Comparison of ENCODE assay signal across 19 mouse cellular contexts in the genomic region with DNA sequence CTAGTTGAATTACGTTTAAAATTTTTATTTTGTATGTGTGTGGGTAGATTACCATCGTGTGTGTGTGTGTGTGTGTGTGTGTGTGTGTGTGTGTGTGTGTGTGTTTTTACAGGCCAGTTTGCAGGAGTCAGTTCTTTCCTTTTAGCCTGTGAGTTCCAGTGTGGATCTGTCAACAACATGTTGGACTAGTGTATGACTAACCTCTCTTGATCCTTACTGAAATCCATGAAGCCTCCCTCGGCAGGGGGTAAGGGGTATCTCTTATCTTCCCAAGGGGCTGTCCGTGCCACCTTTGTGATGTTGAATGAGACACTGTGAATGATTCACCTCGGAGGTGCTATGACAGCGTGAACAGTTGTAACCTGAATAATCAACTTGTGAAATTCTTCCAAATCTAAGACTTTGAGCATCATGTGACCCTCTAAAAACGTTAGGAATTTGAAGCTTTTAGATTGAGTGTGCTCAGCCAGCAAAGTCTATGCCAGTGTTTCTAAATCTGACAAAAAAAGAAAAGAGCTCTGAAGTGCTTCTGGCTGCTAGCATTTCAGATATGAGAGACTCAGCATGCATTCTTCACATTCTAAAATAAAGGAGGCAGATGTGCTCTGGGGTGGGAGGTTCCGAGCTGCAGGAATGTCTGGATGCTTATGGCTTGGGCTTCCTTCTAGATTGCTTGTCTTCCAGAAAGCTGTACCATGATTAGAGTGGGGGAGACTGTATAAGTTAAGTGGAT. TPM values are rescaled to one million over a fixed set of nuclear protein-coding genes. Genes with fewer than 3 reads are reported as not detected.
DNase-seq lines count a peak whose midpoint lies in the region; ATAC-seq and TF ChIP-seq lines count a peak whose summit lies in the region.
"Had no signal": no experiment of that assay in that cellular context is flagged by ENCODE, and none has a peak within 500 bp of the region (broad histone marks: within the 10 kb centered on the region; RNA-seq: fewer than 3 reads in every experiment).

No protein-coding gene starts in this region.

- WGBS in heart, embryonic 13.5 days, result 28% methylated on average over 8 of the region's 8 CpGs
- 32% methylated on average over 8 of the region's 8 CpGs for WGBS in lung, embryonic 16.5 days

- H3K4me3 ChIP-seq in heart, embryonic 13.5 days, result no peak overlapping the region
- no peak overlapping the region for H3K4me3 ChIP-seq in lung, embryonic 16.5 days (ENCODE audit: low read length)
- H3K4me3 ChIP-seq: liver, embryonic 12.5 days; neural tube, embryonic 13.5 days had no signal

- no peak for DNase-seq in heart, adult 11 months
- no peak for DNase-seq in lung, adult 18-20 months
- peak; percentile 27 for DNase-seq in Patski (ENCODE audit: low read depth, low spot score)
- DNase-seq in fibroblast of lung, adult 2 months (ENCODE audit: low read depth), result peak; percentile 23
- no peak for DNase-seq in right cerebral cortex, postnatal 4 days
- DNase-seq in spleen, adult 12 weeks (ENCODE audit: low spot score), result no peak
- DNase-seq: cerebellum, postnatal 36 days; kidney, adult 2 months; layer of hippocampus, postnatal 36 days; thymus, postnatal 36 days had no signal

- TF ChIP-seq CTCF in Patski (IDR thresholded peaks at IDR 0.05), result no peak

- POLR2A ChIA-PET in Patski (lab: Charles Lee), result interaction anchor here (0.7 kb wide), 1 partner anchor 24 kb away, joined by 3 read pairs; no protein-coding TSS in a partner anchor

- peak overlapping the region; percentile 12 for H3K4me2 ChIP-seq in heart, embryonic 13.5 days
- 0 out of 2 replicates have a peak overlapping the region, but pooled peaks have one; percentile 7 for H3K4me2 ChIP-seq in lung, embryonic 16.5 days (ENCODE audit: low read depth, low read length)
- H3K4me2 ChIP-seq: liver, embryonic 12.5 days; neural tube, embryonic 13.5 days had no signal

- CTCF ChIA-PET in Patski (lab: Charles Lee), result interaction anchor here (1.3 kb wide), 1 partner anchor 9 kb away, joined by 4 read pairs; no protein-coding TSS in a partner anchor

- H3K27me3 ChIP-seq in heart, embryonic 13.5 days (replicated peaks), result no peaks in the 10 kb centered on the region
- H3K27me3 ChIP-seq in lung, embryonic 16.5 days (ENCODE audit: control insufficient read depth, insufficient read depth, low read depth, low read length), result no peaks in the 10 kb centered on the region
- no peaks in the 10 kb centered on the region for H3K27me3 ChIP-seq in Patski
- H3K27me3 ChIP-seq: liver, embryonic 12.5 days; neural tube, embryonic 13.5 days had no signal

- H3K27ac ChIP-seq in heart, embryonic 13.5 days (replicated peaks), result peak overlapping the region; percentile 25; the same call in 1 of the 2 replicates
- peak overlapping the region; percentile 68 for H3K27ac ChIP-seq in lung, embryonic 16.5 days (ENCODE audit: low read length)
- H3K27ac ChIP-seq: liver, embryonic 12.5 days; neural tube, embryonic 13.5 days had no signal

- H3K4me1 ChIP-seq in heart, embryonic 13.5 days, result peaks cover 27% of the 10 kb centered on the region
- H3K4me1 ChIP-seq in lung, embryonic 16.5 days (replicated peaks; ENCODE audit: control insufficient read depth, insufficient read depth, low read length), result peaks cover 9% of the 10 kb centered on the region
- H3K4me1 ChIP-seq: liver, embryonic 12.5 days had no signal

- no peaks in the 10 kb centered on the region for H3K9me3 ChIP-seq in heart, embryonic 13.5 days
- H3K9me3 ChIP-seq in lung, embryonic 16.5 days (ENCODE audit: control insufficient read depth, low read length), result no peaks in the 10 kb centered on the region
- H3K9me3 ChIP-seq: liver, embryonic 12.5 days; neural tube, embryonic 13.5 days had no signal

- H3K9ac ChIP-seq in heart, embryonic 13.5 days, result no peak overlapping the region
- H3K9ac ChIP-seq in lung, embryonic 16.5 days (ENCODE audit: low read length), result no peak overlapping the region
- H3K9ac ChIP-seq: liver, embryonic 12.5 days; neural tube, embryonic 13.5 days had no signal

- ATAC-seq in heart, embryonic 13.5 days (ENCODE audit: extremely low read depth, insufficient number of reproducible peaks, low FRiP score, low TSS enrichment), result no peak
- ATAC-seq in lung, embryonic 16.5 days (ENCODE audit: low read depth), result peak; percentile 73
- ATAC-seq in Patski, result peak; percentile 82
- ATAC-seq: liver, embryonic 12.5 days had no signal

- in situ Hi-C loops in Patski (cut with MboI; ENCODE audit: low pct_unique_long_range_greater_than_20kb), result loop anchor here (10.0 kb wide), 1 partner anchor 345 kb away; no protein-coding TSS in a partner anchor

- no peaks in the 10 kb centered on the region for H3K36me3 ChIP-seq in heart, embryonic 13.5 days
- H3K36me3 ChIP-seq in lung, embryonic 16.5 days (ENCODE audit: control insufficient read depth, insufficient read depth, low read length), result no peaks in the 10 kb centered on the region
- H3K36me3 ChIP-seq: liver, embryonic 12.5 days had no signal

RNA-seq across cellular contexts. Expression of a gene that starts 58.9 kb away (rescaled TPM):
- polyA plus RNA-seq in heart, embryonic 13.5 days (2015; fragmentation: Nextera tagmentation; extraction: Ambion mirVana), result not detected in 2 replicates
- 0.15 TPM in 1 of 2 replicates, not detected in the other for polyA plus RNA-seq in lung, embryonic 16.5 days (2015; fragmentation: Nextera tagmentation; extraction: Ambion mirVana)
- not detected for polyA plus RNA-seq in Patski (2021)
- polyA plus RNA-seq: embryonic facial prominence, embryonic 11.5 days; forebrain, embryonic 11.5 days; hindbrain, embryonic 11.5 days; kidney, adult 2 months; liver, embryonic 12.5 days; neural tube, embryonic 13.5 days; small intestine, adult 2 months; stomach, embryonic 16.5 days had no signal

Comparison
In these comparisons a context has a peak if more than half of its experiments do, and no peak if none do; other contexts are left out.
1. DNase-seq: peak in Patski (single experiment) and fibroblast of lung, adult 2 months (single experiment); none in heart, adult 11 months (single experiment), lung, adult 18-20 months (0 of 2), right cerebral cortex, postnatal 4 days (single experiment) and spleen, adult 12 weeks (single experiment).